Mouse (Mus musculus) myocyte (in vitro differentiated cells): Measurements from ENCODE around the gene Slc4a11. TPM values are rescaled to one million over a fixed set of nuclear protein-coding genes. Genes with fewer than 3 reads are reported as not detected.

Experiments used
- H3K27me3 ChIP-seq: one replicate; pipeline ENCODE4 v1.6.1; 2011; ENCODE audit not compliant: control insufficient read depth, insufficient read depth, insufficient read length
- H3K36me3 ChIP-seq: one replicate; pipeline ENCODE4 v1.6.1; 2011; ENCODE audit not compliant: control insufficient read depth, insufficient read depth
- H3K4me2 ChIP-seq: one replicate; pipeline ENCODE4 v1.6.1; 2011; ENCODE audit warnings: low read depth, control low read depth
- H3K4me3 ChIP-seq: one replicate; pipeline ENCODE4 v1.5.1; 2011; ENCODE audit warnings: mild to moderate bottlenecking, control low read depth, moderate library complexity
- H3K79me2 ChIP-seq: one replicate; pipeline ENCODE4 v1.6.1; 2011; ENCODE audit not compliant: control insufficient read depth, insufficient read depth
- H3ac ChIP-seq: one replicate; pipeline ENCODE4 v1.6.1; 2011; ENCODE audit not compliant: control insufficient read depth, insufficient read length
- CEBPB ChIP-seq: IDR thresholded peaks from 2 replicates; pipeline ENCODE4 v1.6.1; 2011; ENCODE audit warnings: mild to moderate bottlenecking, moderate library complexity; ENCODE audit not compliant: poor library complexity, insufficient read depth, severe bottlenecking
- E2F4 ChIP-seq: IDR thresholded peaks from one replicate; pipeline ENCODE4 v1.6.1; 2011; ENCODE audit warnings: mild to moderate bottlenecking, control low read depth, moderate library complexity; ENCODE audit not compliant: insufficient read depth
- MAX ChIP-seq: IDR thresholded peaks from one replicate; pipeline ENCODE4 v1.6.1; 2011; ENCODE audit warnings: low read depth, mild to moderate bottlenecking, control low read depth
- MYOD1 ChIP-seq, 3 experiments: IDR thresholded peaks; one replicate each; pipeline ENCODE4 v1.6.1; 2011; ENCODE audit warnings: control low read depth in 2 of 3, low read depth in 2 of 3, mild to moderate bottlenecking in 2 of 3, moderate library complexity in 1 of 3; ENCODE audit not compliant: insufficient read length in 2 of 3, control insufficient read depth in 1 of 3
- MYOG ChIP-seq, 3 experiments: IDR thresholded peaks; one replicate each; pipeline ENCODE4 v1.6.1; 2011; ENCODE audit warnings: control low read depth in 2 of 3, low read depth in 2 of 3, mild to moderate bottlenecking in 2 of 3; ENCODE audit not compliant: insufficient read length in 2 of 3, control insufficient read depth in 1 of 3, insufficient read depth in 1 of 3
- POLR2A ChIP-seq: IDR thresholded peaks from one replicate; pipeline ENCODE4 v1.6.1; 2011; ENCODE audit warnings: low read depth, mild to moderate bottlenecking, control low read depth, moderate library complexity; ENCODE audit not compliant: insufficient read length
- POLR2AphosphoS2 ChIP-seq: IDR thresholded peaks from one replicate; pipeline ENCODE4 v1.6.1; 2011; ENCODE audit warnings: low read depth, control low read depth; ENCODE audit not compliant: insufficient read length
- REST ChIP-seq: IDR thresholded peaks from one replicate; pipeline ENCODE4 v1.6.1; 2011; ENCODE audit warnings: mild to moderate bottlenecking, control low read depth, moderate library complexity; ENCODE audit not compliant: insufficient read depth, insufficient read length
- SRF ChIP-seq: IDR thresholded peaks from one replicate; pipeline ENCODE4 v1.6.1; 2011; ENCODE audit warnings: low read depth; ENCODE audit not compliant: control insufficient read depth, insufficient read length
- TCF12 ChIP-seq: IDR thresholded peaks from one replicate; pipeline ENCODE4 v1.6.1; 2011; ENCODE audit warnings: mild to moderate bottlenecking, control low read depth; ENCODE audit not compliant: poor library complexity, insufficient read depth, severe bottlenecking
- TCF3 ChIP-seq: IDR thresholded peaks from one replicate; pipeline ENCODE4 v1.6.1; 2011; ENCODE audit warnings: low read depth, control low read depth; ENCODE audit not compliant: insufficient read length
- USF1 ChIP-seq: IDR thresholded peaks from one replicate; pipeline ENCODE4 v1.6.1; 2011; ENCODE audit warnings: low read depth, mild to moderate bottlenecking, control low read depth, moderate library complexity
- polyA plus RNA-seq: library from polyadenylated mRNA; unstranded; fragments of >200 nt; fragmentation: generic; extraction: Trizol; gene quantifications from one replicate; pipeline ENCODE4 v1.2.1, GENCODE M21; 2012; ENCODE audit warnings: missing spikeins

Gene Slc4a11
- polyA plus RNA-seq, 1 experiment = 1.4 TPM

DNA sequence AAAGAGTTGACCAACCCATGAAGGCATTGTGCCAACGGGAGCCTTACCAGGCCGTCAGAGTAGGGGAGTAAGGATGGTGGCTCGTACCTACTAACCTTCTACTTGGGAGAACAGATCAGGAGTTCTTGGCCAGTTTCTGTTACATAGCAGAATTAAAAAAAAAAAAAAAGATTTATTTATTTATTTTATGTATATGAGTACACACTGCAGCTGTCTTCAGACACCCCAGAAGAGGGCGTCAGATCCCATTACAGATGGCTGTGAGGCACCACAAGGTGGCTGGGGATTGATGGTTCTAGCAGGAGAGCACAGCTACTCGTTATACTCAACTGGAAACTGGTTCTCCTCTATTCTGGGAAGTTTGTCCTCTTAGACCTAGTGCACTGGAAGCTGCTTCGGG, 7.9 kb upstream of the Slc4a11 start:
- TF ChIP-seq E2F4 = no peak
- TF ChIP-seq CEBPB = no peak
- no peak for TF ChIP-seq TCF3
- TF ChIP-seq REST = no peak
- no peak for TF ChIP-seq MYOD1 (IDR thresholded peaks at IDR 0.05; ENCODE audit: control insufficient read depth in 1 of 3, insufficient read length in 2 of 3, low read depth in 2 of 3)
- TF ChIP-seq POLR2A = no peak
- no peak for TF ChIP-seq SRF
- TF ChIP-seq TCF12 = no peak
- TF ChIP-seq MAX = no peak
- TF ChIP-seq USF1 = no peak
- TF ChIP-seq POLR2AphosphoS2 = no peak
- TF ChIP-seq MYOG (IDR thresholded peaks at IDR 0.05; ENCODE audit: control insufficient read depth in 1 of 3, insufficient read depth in 1 of 3, insufficient read length in 2 of 3, low read depth in 2 of 3) = no peak

DNA sequence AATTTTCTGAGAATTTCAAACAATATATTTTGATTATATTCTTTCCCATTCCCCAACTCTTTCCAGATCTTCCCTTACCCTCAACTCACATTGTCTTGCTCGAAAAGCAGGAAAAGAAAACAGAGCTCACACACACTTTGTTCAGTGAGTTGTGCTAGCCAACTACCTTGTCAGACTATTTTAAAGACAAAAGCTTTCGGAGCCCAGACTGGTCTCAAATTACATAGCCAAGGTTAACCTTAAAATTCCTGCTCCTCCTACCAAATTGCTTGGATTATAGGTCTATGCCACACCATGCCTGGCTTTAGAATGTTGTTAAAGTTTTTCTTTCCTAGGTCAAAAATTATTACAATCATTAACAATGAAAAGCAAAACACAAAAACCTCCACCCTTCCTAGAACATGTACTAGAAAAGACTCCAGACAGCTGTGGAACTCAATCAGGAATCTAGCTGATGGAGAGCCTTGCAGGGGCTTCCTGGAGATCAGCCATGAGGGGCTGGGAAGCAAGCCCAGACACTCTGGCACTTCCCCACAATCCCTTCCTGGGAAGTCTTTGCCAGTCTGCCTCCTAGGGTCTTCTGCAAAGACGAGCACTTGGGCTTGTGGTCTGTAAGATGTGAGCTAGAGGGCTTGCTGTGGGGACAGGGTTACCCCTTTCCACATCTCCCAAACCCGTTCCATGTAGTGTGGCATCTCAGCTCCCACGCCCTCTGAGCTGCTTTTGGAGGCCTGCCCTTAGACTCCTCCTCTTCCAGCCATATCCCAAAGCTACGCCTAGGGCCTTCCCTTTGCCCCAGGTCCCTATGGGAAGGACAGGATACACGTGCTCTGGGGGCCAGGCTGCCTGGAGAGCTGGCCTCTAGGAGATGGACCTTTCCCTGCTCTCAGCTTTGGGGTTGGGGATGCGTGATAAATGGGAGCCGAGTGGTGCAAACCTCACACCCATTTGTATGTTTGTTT, 7.0 kb upstream of the Slc4a11 start:
- no peak overlapping the region for H3ac ChIP-seq
- no peaks in the 10 kb centered on the region for H3K79me2 ChIP-seq
- TF ChIP-seq TCF12 = no peak
- no peak for TF ChIP-seq MYOD1 (IDR thresholded peaks at IDR 0.05; ENCODE audit: control insufficient read depth in 1 of 3, insufficient read length in 2 of 3, low read depth in 2 of 3)
- TF ChIP-seq REST = no peak
- TF ChIP-seq MAX = no peak
- no peak for TF ChIP-seq MYOG (IDR thresholded peaks at IDR 0.05; ENCODE audit: control insufficient read depth in 1 of 3, insufficient read depth in 1 of 3, insufficient read length in 2 of 3, low read depth in 2 of 3)
- no peak for TF ChIP-seq POLR2AphosphoS2
- no peak overlapping the region for H3K4me3 ChIP-seq
- no peaks in the 10 kb centered on the region for H3K36me3 ChIP-seq
- H3K4me2 ChIP-seq = no peak overlapping the region
- no peaks in the 10 kb centered on the region for H3K27me3 ChIP-seq

More for the DNA sequence above, 7.9 kb upstream of the Slc4a11 start:
- Histone ChIP-seq H3K79me2 (no peaks in the 10 kb centered on the region), H3K36me3 (no peaks in the 10 kb centered on the region), H3K4me3 (no peak overlapping the region), H3ac (no peak overlapping the region), H3K27me3 (no peaks in the 10 kb centered on the region), H3K4me2 (no peak overlapping the region)

DNA sequence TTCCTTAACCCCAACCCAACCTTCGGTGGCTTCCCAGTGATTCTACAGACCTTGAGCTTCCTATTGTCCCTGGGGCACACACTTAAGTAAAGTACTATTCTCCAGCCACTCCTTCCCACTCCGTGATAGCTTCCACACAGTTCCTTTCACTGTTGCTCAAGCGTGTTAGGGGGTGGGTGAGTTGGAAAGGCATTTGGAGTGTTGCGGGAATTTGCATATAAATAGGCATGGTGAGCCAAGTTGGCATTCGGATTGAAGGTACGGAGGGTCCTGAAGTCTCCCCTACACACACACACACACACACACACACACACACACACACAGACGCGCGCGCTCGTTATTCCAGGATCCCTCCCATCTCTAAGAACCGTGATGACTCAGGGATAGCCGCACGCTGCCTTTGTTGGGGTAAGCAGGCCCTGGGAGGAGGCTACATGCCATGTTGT, 525 bp upstream of the Slc4a11 start:
- TF ChIP-seq REST = no peak
- no peak for TF ChIP-seq E2F4
- no peak for TF ChIP-seq TCF3
- no peak for TF ChIP-seq CEBPB
- no peak for TF ChIP-seq MAX
- no peak for TF ChIP-seq MYOG (IDR thresholded peaks at IDR 0.05; ENCODE audit: control insufficient read depth in 1 of 3, insufficient read depth in 1 of 3, insufficient read length in 2 of 3, low read depth in 2 of 3)
- TF ChIP-seq POLR2A = no peak
- no peak for TF ChIP-seq USF1
- TF ChIP-seq TCF12 = no peak
- Histone ChIP-seq H3K4me2 (peak overlapping the region; percentile 84), H3K79me2 (no peaks in the 10 kb centered on the region), H3K27me3 (no peaks in the 10 kb centered on the region), H3ac (no peak overlapping the region), H3K36me3 (no peaks in the 10 kb centered on the region), H3K4me3 (peak overlapping the region; percentile 28)

DNA sequence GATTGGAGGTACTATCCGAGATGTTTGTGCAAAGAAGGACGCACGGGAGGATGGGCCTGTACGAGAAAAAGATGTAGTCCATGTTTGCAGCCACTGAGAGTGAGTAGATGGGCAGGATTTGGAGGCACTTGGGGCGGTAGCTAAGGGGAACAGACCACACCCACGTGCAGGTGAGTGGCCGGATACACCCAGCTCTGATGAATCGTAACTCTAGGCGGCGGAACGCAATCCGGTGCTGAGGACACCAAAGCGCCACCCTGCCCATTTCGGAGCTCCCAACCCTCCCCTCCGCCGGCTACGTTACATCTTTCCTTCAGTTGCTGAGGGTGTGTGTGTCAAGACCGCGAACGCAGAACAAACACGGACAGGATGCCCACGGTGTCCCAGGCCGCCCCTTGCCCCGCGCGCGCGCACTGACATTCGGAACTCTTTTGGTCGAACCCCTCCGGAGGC, 593 bp downstream of the Slc4a11 start:
- Histone ChIP-seq H3ac (peak overlapping the region; percentile 6), H3K27me3 (no peaks in the 10 kb centered on the region)

DNA sequence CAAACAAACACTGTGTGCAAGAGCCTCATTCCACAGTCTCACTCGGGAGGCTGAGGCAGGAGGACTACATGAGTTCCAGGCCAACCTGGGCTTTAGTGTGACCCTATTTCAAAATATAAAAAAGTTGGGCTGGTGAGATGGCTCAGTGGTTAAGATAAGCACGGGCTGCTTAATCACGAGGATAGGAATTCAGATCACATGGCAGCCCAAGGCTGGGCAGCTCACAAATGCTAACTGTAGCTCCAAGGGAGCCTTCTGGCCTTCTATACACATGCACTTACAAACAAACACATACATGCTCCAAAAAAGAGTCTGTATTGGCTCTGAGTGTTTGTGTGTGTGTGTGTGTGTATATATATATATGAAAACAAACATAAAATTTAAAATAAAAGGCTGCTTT, 3.8 kb downstream of the Slc4a11 start:
- no peaks in the 10 kb centered on the region for H3K79me2 ChIP-seq
- H3K4me2 ChIP-seq = no peak overlapping the region
- H3ac ChIP-seq = no peak overlapping the region
- no peaks in the 10 kb centered on the region for H3K27me3 ChIP-seq
- no peaks in the 10 kb centered on the region for H3K36me3 ChIP-seq
- TF ChIP-seq SRF = no peak
- no peak for TF ChIP-seq REST
- no peak for TF ChIP-seq MAX
- TF ChIP-seq E2F4 = no peak
- TF ChIP-seq TCF3 = no peak
- TF ChIP-seq MYOD1 (IDR thresholded peaks at IDR 0.05; ENCODE audit: control insufficient read depth in 1 of 3, insufficient read length in 2 of 3, low read depth in 2 of 3) = no peak
- TF ChIP-seq CEBPB = no peak
- no peak for TF ChIP-seq USF1
- no peak for TF ChIP-seq TCF12
- TF ChIP-seq POLR2AphosphoS2 = no peak
- no peak for TF ChIP-seq POLR2A
- no peak for TF ChIP-seq MYOG (IDR thresholded peaks at IDR 0.05; ENCODE audit: control insufficient read depth in 1 of 3, insufficient read depth in 1 of 3, insufficient read length in 2 of 3, low read depth in 2 of 3)
- no peak overlapping the region for H3K4me3 ChIP-seq

More for the DNA sequence above, 593 bp downstream of the Slc4a11 start:
- Histone ChIP-seq H3K4me3 (peak overlapping the region; percentile 28), H3K4me2 (peak overlapping the region; percentile 84), H3K79me2 (no peaks in the 10 kb centered on the region), H3K36me3 (no peaks in the 10 kb centered on the region)
- TF ChIP-seq CEBPB (no peak), MYOG (IDR thresholded peaks at IDR 0.05; ENCODE audit: control insufficient read depth in 1 of 3, insufficient read depth in 1 of 3, insufficient read length in 2 of 3, low read depth in 2 of 3) (no peak), SRF (no peak), TCF12 (no peak)
